Mouse (Mus musculus) MEL-GATA-1-ER (cell line): ENCODE results near the gene Slc8a2.

Experiments used
- DNase-seq: peaks from one replicate; pipeline ENCODE4 v3.0.0-alpha.2; 2012; ENCODE audit warnings: low read depth; ENCODE audit errors: extremely low read depth

Gene Slc8a2

GRCm38 (mm10) chr7:16161302-16161701, 31.7 kb downstream of the Slc8a2 start:
- no peak for DNase-seq

- DNase-seq = no peak
Observed at GRCm38 (mm10) chr7:16162036-16162435, 32.4 kb downstream of the Slc8a2 start.

GRCm38 (mm10) chr7:16172141-16172581, 42.5 kb downstream of the Slc8a2 start:
- no peak for DNase-seq

GRCm38 (mm10) chr7:16172586-16173140, 43.0 kb downstream of the Slc8a2 start:
- no peak for DNase-seq

GRCm38 (mm10) chr7:16173146-16173545, 43.5 kb downstream of the Slc8a2 start:
- no peak for DNase-seq

GRCm38 (mm10) chr7:16174597-16175541, 45.2 kb downstream of the Slc8a2 start, which contains the start of gene Meis3:
Gene Meis3 (plus strand): TSS chr7:16175090.
- DNase-seq = peak; percentile 36

- DNase-seq = no peak
Observed at GRCm38 (mm10) chr7:16175542-16175931, 45.9 kb downstream of the Slc8a2 start.

GRCm38 (mm10) chr7:16178114-16178513, 48.5 kb downstream of the Slc8a2 start:
- no peak for DNase-seq

GRCm38 (mm10) chr7:16183663-16184062, 54.0 kb downstream of the Slc8a2 start:
- peak; percentile 18 for DNase-seq

GRCm38 (mm10) chr7:16187494-16187893, 57.9 kb downstream of the Slc8a2 start:
- no peak for DNase-seq

- peak; percentile 16 for DNase-seq
Observed at GRCm38 (mm10) chr7:16192315-16192714, 62.7 kb downstream of the Slc8a2 start.

GRCm38 (mm10) chr7:16193702-16194101, 64.1 kb downstream of the Slc8a2 start:
- DNase-seq = no peak

- DNase-seq = no peak
Observed at GRCm38 (mm10) chr7:16196616-16197015, 67.0 kb downstream of the Slc8a2 start.

- no peak for DNase-seq
Observed at GRCm38 (mm10) chr7:16197166-16197565, 67.5 kb downstream of the Slc8a2 start.

- no peak for DNase-seq
Observed at GRCm38 (mm10) chr7:16198540-16198939, 68.9 kb downstream of the Slc8a2 start.

GRCm38 (mm10) chr7:16201136-16201535, 71.5 kb downstream of the Slc8a2 start:
- DNase-seq = no peak

GRCm38 (mm10) chr7:16202756-16203504, 73.3 kb downstream of the Slc8a2 start:
- no peak for DNase-seq

- no peak for DNase-seq
Observed at GRCm38 (mm10) chr7:16203505-16203903, 73.9 kb downstream of the Slc8a2 start.

GRCm38 (mm10) chr7:16204791-16205190, 75.2 kb downstream of the Slc8a2 start:
- DNase-seq = no peak

GRCm38 (mm10) chr7:16207076-16207475, 77.5 kb downstream of the Slc8a2 start:
- no peak for DNase-seq

- DNase-seq = no peak
Observed at GRCm38 (mm10) chr7:16207496-16207895, 77.9 kb downstream of the Slc8a2 start.
